22 mouse cellular contexts compared by ENCODE assay signal in genomic region chr5:142423141-142423540, GRCm38 (mm10). TPM values are rescaled to one million over a fixed set of nuclear protein-coding genes. Genes with fewer than 3 reads are reported as not detected.
A peak's percentile ranks its signal among the peaks of the same experiment; 100 is the strongest.
DNase-seq lines count a peak whose midpoint lies in the region; ATAC-seq and TF ChIP-seq lines count a peak whose summit lies in the region.
"Had no signal": no experiment of that assay in that cellular context is flagged by ENCODE, and none has a peak within 500 bp of the region (broad histone marks: within the 10 kb centered on the region; RNA-seq: fewer than 3 reads in every experiment).

No protein-coding gene starts in this region.

- H3K4me3 ChIP-seq in gastrocnemius, adult 2 months, result no peak overlapping the region
- no peak overlapping the region for H3K4me3 ChIP-seq in layer of hippocampus, adult 2 months
- no peak overlapping the region for H3K4me3 ChIP-seq in neural tube, embryonic 12.5 days
- H3K4me3 ChIP-seq in neural tube, embryonic 15.5 days (replicated peaks), result no peak overlapping the region
- H3K4me3 ChIP-seq: forebrain, embryonic 10.5 days; limb, embryonic 10.5 days; liver, embryonic 15.5 days; lung, embryonic 15.5 days had no signal

- WGBS in neural tube, embryonic 12.5 days, result 90% methylated on average over 10 of the region's 10 CpGs
- 79% methylated on average over 10 of the region's 10 CpGs for WGBS in neural tube, embryonic 15.5 days

- H3K9ac ChIP-seq in neural tube, embryonic 12.5 days, result no peak overlapping the region
- H3K9ac ChIP-seq in neural tube, embryonic 15.5 days (replicated peaks), result no peak overlapping the region
- H3K9ac ChIP-seq: liver, embryonic 15.5 days; lung, embryonic 15.5 days had no signal

- peak overlapping the region; percentile 93; the same call in 1 of the 2 replicates for H3K27ac ChIP-seq in gastrocnemius, adult 2 months
- peak overlapping the region; percentile 90; the same call in 1 of the 2 replicates for H3K27ac ChIP-seq in layer of hippocampus, adult 2 months
- H3K27ac ChIP-seq in neural tube, embryonic 12.5 days, result 0 out of 2 replicates have a peak overlapping the region, but pooled peaks have one; percentile 10
- no peak overlapping the region for H3K27ac ChIP-seq in neural tube, embryonic 15.5 days (replicated peaks)
- H3K27ac ChIP-seq: forebrain, embryonic 10.5 days; limb, embryonic 10.5 days; liver, embryonic 15.5 days had no signal

- H3K9me3 ChIP-seq in neural tube, embryonic 12.5 days, result no peaks in the 10 kb centered on the region
- no peaks in the 10 kb centered on the region for H3K9me3 ChIP-seq in neural tube, embryonic 15.5 days (replicated peaks)
- H3K9me3 ChIP-seq: forebrain, embryonic 10.5 days; limb, embryonic 10.5 days; liver, embryonic 15.5 days; lung, embryonic 15.5 days had no signal

- ATAC-seq in neural tube, embryonic 12.5 days (ENCODE audit: low FRiP score, low read depth), result no peak
- ATAC-seq in neural tube, embryonic 15.5 days (ENCODE audit: low FRiP score), result no peak
- ATAC-seq: inflammation-experienced regulatory T-cells, adult 6 months had no signal

- DNase-seq in cerebellum, postnatal 10 days, result peak; percentile 49 to 58
- no peak for DNase-seq in cerebellum, adult 8-10 months
- no peak for DNase-seq in gastrocnemius, adult 2 months
- DNase-seq in gastrocnemius, postnatal 36 days, result no peak
- no peak for DNase-seq in layer of hippocampus, adult 2 months (ENCODE audit: low spot score in 2 of 2)
- DNase-seq in layer of hippocampus, adult 9-10 months (ENCODE audit: low spot score), result no peak
- DNase-seq: adrenal gland, postnatal 10 days; cerebellum, adult 9-11 months; heart, postnatal 4 days; kidney, adult 8-10 months; kidney, postnatal 10 days; liver; lung, postnatal 36 days; retina, postnatal 1 day; right cerebral cortex, postnatal 25 days had no signal

- H3K4me2 ChIP-seq in neural tube, embryonic 12.5 days (replicated peaks), result no peak overlapping the region
- no peak overlapping the region for H3K4me2 ChIP-seq in neural tube, embryonic 15.5 days
- H3K4me2 ChIP-seq: liver, embryonic 15.5 days; lung, embryonic 15.5 days had no signal

- intact Hi-C loops in gastrocnemius, adult 2 months (cut with DNase I), result no loop called here
- intact Hi-C loops in gastrocnemius, postnatal 36 days (cut with DNase I), result no loop called here

- TF ChIP-seq CTCF in gastrocnemius, adult 2 months (IDR thresholded peaks at IDR 0.05), result no peak
- TF ChIP-seq CTCF in layer of hippocampus, adult 2 months (conservative IDR thresholded peaks at IDR 0.05), result no peak

- H3K4me1 ChIP-seq in neural tube, embryonic 12.5 days, result peaks cover 31% of the 10 kb centered on the region
- H3K4me1 ChIP-seq in neural tube, embryonic 15.5 days, result peaks cover 40% of the 10 kb centered on the region

- H3K36me3 ChIP-seq in neural tube, embryonic 12.5 days, result peaks cover 24% of the 10 kb centered on the region; the same call in 1 of the 2 replicates
- H3K36me3 ChIP-seq in neural tube, embryonic 15.5 days, result no peaks in the 10 kb centered on the region; the same call in 1 of the 2 replicates

- H3K27me3 ChIP-seq in neural tube, embryonic 12.5 days (replicated peaks), result no peaks in the 10 kb centered on the region
- no peaks in the 10 kb centered on the region for H3K27me3 ChIP-seq in neural tube, embryonic 15.5 days (replicated peaks)
- H3K27me3 ChIP-seq: liver, embryonic 15.5 days; lung, embryonic 15.5 days had no signal

RNA-seq across cellular contexts. Expression of gene Foxk1, which starts 21.8 kb away (rescaled TPM):
- 10 to 100 TPM; 12.2 to 18.9 TPM for total RNA-seq in gastrocnemius, adult 2 months (2021)
- total RNA-seq in gastrocnemius, postnatal 36 days (2021), result 10 to 100 TPM; 12.5 to 14.5 TPM
- 10 to 100 TPM; 53.0 to 60.3 TPM for total RNA-seq in layer of hippocampus, adult 2 months (2021)
- polyA plus RNA-seq in neural tube, embryonic 12.5 days (2016; fragmentation: Nextera tagmentation; extraction: Ambion mirVana), result 6.2 and 7.2 TPM in 2 replicates
- 4.8 and 6.0 TPM in 2 replicates for polyA plus RNA-seq in neural tube, embryonic 15.5 days (2015; fragmentation: Nextera tagmentation; extraction: Ambion mirVana)

RNA-seq across cellular contexts. Expression of gene Ap5z1, which starts 40.6 kb away (rescaled TPM):
- 1 to 10 TPM; 3.7 to 5.0 TPM for total RNA-seq in gastrocnemius, adult 2 months (2021)
- total RNA-seq in gastrocnemius, postnatal 36 days (2021), result 1 to 10 TPM; 3.4 to 4.2 TPM
- 10 to 100 TPM; 24.4 to 31.3 TPM for total RNA-seq in layer of hippocampus, adult 2 months (2021)
- 15.7 and 17.7 TPM in 2 replicates for polyA plus RNA-seq in neural tube, embryonic 12.5 days (2016; fragmentation: Nextera tagmentation; extraction: Ambion mirVana)
- 12.4 and 12.7 TPM in 2 replicates for polyA plus RNA-seq in neural tube, embryonic 15.5 days (2015; fragmentation: Nextera tagmentation; extraction: Ambion mirVana)

Comparison
In these comparisons a context has a peak if more than half of its experiments do, and no peak if none do; other contexts are left out.
1. DNase-seq: peak in cerebellum, postnatal 10 days (2 of 2); none in cerebellum, adult 8-10 months (single experiment), gastrocnemius, adult 2 months (single experiment), gastrocnemius, postnatal 36 days (0 of 2), layer of hippocampus, adult 2 months (0 of 2) and layer of hippocampus, adult 9-10 months (single experiment).
2. RNA of gene Ap5z1, which starts 40.6 kb away (total RNA-seq): 24.4 to 31.3 TPM in layer of hippocampus, adult 2 months; 3.7 to 5.0 TPM in gastrocnemius, adult 2 months and 3.4 to 4.2 TPM in gastrocnemius, postnatal 36 days; every median in the first group is over 4 times any median in the second.